Mouse (Mus musculus): ENCODE measurements around the gene Btbd9.

DNA sequence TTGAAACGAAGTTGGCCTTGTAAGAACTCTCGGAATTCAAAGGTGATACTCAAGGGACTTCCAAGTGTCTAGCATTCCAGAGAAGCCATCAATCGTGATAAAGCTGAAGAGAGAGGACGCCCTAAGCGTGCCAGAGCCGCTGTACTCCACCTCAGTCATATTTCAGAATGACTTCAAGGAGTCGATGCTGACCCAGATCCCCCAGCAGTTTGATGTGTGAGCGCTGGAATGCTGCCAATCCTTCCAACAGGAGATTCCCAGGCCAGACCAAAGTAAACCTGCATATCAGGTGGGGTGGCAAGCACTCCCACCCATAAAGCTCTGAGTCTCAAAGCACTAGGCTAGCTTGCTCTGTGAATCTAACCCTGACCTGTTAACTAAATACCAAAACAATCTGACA lies 105.5 kb downstream of the Btbd9 start:
- no peak for TF ChIP-seq POLR2A (IDR thresholded peaks at IDR 0.05; ENCODE audit: low read depth, low read length)
- TF ChIP-seq CTCF (IDR thresholded peaks at IDR 0.05; ENCODE audit: extremely low read depth, insufficient read depth, insufficient read length, insufficient replicate concordance) = no peak
